Mouse (Mus musculus) limb, embryonic 12.5 days (tissue): ENCODE results near the gene Fgfr2. TPM values are rescaled to one million over a fixed set of nuclear protein-coding genes. Genes with fewer than 3 reads are reported as not detected.

Experiments used
- ATAC-seq: fragments of 200-750 bp; cut with Nextera tagmentation; 2 replicates; pipeline ENCODE4 v1.8.0; 2017; ENCODE audit warnings: low read depth, moderate TSS enrichment; ENCODE audit not compliant: insufficient number of reproducible peaks, insufficient read depth, low FRiP score, low TSS enrichment
- H3K27ac ChIP-seq: fragments of 300-500 bp; sonication (generic); 2 replicates; pipeline ENCODE4 v1.5.1; 2016; ENCODE audit warnings: mild to moderate bottlenecking, moderate library complexity
- H3K27me3 ChIP-seq: fragments of 300-500 bp; sonication (generic); 2 replicates; pipeline ENCODE4 v1.6.1; 2016; ENCODE audit warnings: mild to moderate bottlenecking, moderate library complexity
- H3K36me3 ChIP-seq: fragments of 300-500 bp; sonication (generic); 2 replicates; pipeline ENCODE4 v1.6.1; 2016; ENCODE audit warnings: mild to moderate bottlenecking, moderate library complexity
- H3K4me1 ChIP-seq: fragments of 300-500 bp; sonication (generic); replicated peaks from 2 replicates; pipeline ENCODE4 v1.6.1; 2016
- H3K4me2 ChIP-seq: fragments of 300-500 bp; sonication (generic); 2 replicates; pipeline ENCODE4 v1.6.1; 2016; ENCODE audit warnings: mild to moderate bottlenecking, moderate library complexity
- H3K4me3 ChIP-seq: fragments of 300-500 bp; sonication (generic); replicated peaks from 2 replicates; pipeline ENCODE4 v1.5.1; 2016; ENCODE audit warnings: mild to moderate bottlenecking
- H3K9ac ChIP-seq: fragments of 300-500 bp; sonication (generic); replicated peaks from 2 replicates; pipeline ENCODE4 v1.6.1; 2016; ENCODE audit warnings: mild to moderate bottlenecking, moderate library complexity
- H3K9me3 ChIP-seq: fragments of 300-500 bp; sonication (generic); 2 replicates; pipeline ENCODE4 v1.6.1; 2016; ENCODE audit warnings: mild to moderate bottlenecking, moderate library complexity
- WGBS: fragments of 180-500 bp; shearing (Covaris S2); methylation state at CpG from one replicate; pipeline ENCODE4 v1.1.7; 2016; 5-methylcytosine and 5-hydroxymethylcytosine counted together
- polyA plus RNA-seq: library from polyadenylated mRNA; unstranded; fragments of >200 nt; fragmentation: Nextera tagmentation; extraction: Ambion mirVana; gene quantifications from 2 replicates; pipeline ENCODE4 v1.2.1, GENCODE M21; 2016

Gene Fgfr2
- polyA plus RNA-seq, 1 experiment from 2014 or later: 112 TPM

- ATAC-seq: no peak
- no peak overlapping the region for H3K4me3 ChIP-seq
- H3K9me3 ChIP-seq: no peaks in the 10 kb centered on the region; the same call in 1 of the 2 replicates
- no peak overlapping the region for H3K9ac ChIP-seq
- no peak overlapping the region for H3K27ac ChIP-seq
- WGBS: 86% methylated on average over 3 of the region's 3 CpGs
- no peaks in the 10 kb centered on the region for H3K36me3 ChIP-seq
- H3K27me3 ChIP-seq: no peaks in the 10 kb centered on the region
- no peaks in the 10 kb centered on the region for H3K4me1 ChIP-seq
- H3K4me2 ChIP-seq: no peak overlapping the region
These were observed 2744.8 kb downstream of the Fgfr2 start for GRCm38 (mm10) chr7:130378308-130378707.

GRCm38 (mm10) chr7:130374311-130374710, 2748.8 kb downstream of the Fgfr2 start:
- Histone ChIP-seq H3K9ac (no peak overlapping the region), H3K4me2 (no peak overlapping the region), H3K27ac (no peak overlapping the region), H3K4me3 (no peak overlapping the region), H3K4me1 (no peaks in the 10 kb centered on the region; the same call in 1 of the 2 replicates), H3K36me3 (no peaks in the 10 kb centered on the region), H3K27me3 (no peaks in the 10 kb centered on the region), H3K9me3 (peaks cover 5% of the 10 kb centered on the region; the same call in 1 of the 2 replicates)
- WGBS: 76% methylated on average over 9 of the region's 9 CpGs
- ATAC-seq: no peak

- H3K4me1 ChIP-seq: peaks cover 21% of the 10 kb centered on the region
- H3K4me2 ChIP-seq: peak overlapping the region; percentile 38
- WGBS: 44% methylated on average over 24 of the region's 24 CpGs
- no peak overlapping the region for H3K4me3 ChIP-seq
- no peak for ATAC-seq
- H3K9ac ChIP-seq: no peak overlapping the region; the same call in 1 of the 2 replicates
- H3K36me3 ChIP-seq: no peaks in the 10 kb centered on the region
- no peak overlapping the region for H3K27ac ChIP-seq
- H3K27me3 ChIP-seq: no peaks in the 10 kb centered on the region
- H3K9me3 ChIP-seq: peaks cover 5% of the 10 kb centered on the region
These were observed 2754.1 kb downstream of the Fgfr2 start for GRCm38 (mm10) chr7:130368827-130369641.

- no peak overlapping the region for H3K4me3 ChIP-seq
- no peak overlapping the region for H3K27ac ChIP-seq
- peaks cover 5% of the 10 kb centered on the region for H3K9me3 ChIP-seq
- peaks cover 21% of the 10 kb centered on the region for H3K4me1 ChIP-seq
- no peaks in the 10 kb centered on the region for H3K27me3 ChIP-seq
- peak overlapping the region; percentile 38 for H3K4me2 ChIP-seq
- no peak overlapping the region for H3K9ac ChIP-seq
- no peak for ATAC-seq
- 46% methylated on average over 13 of the region's 13 CpGs for WGBS
- no peaks in the 10 kb centered on the region for H3K36me3 ChIP-seq
These were observed 2754.9 kb downstream of the Fgfr2 start for GRCm38 (mm10) chr7:130368036-130368826.

- H3K4me1 ChIP-seq: peaks cover 21% of the 10 kb centered on the region
- no peaks in the 10 kb centered on the region for H3K36me3 ChIP-seq
- no peak for ATAC-seq
- H3K4me2 ChIP-seq: no peak overlapping the region
- no peak overlapping the region for H3K27ac ChIP-seq
- peaks cover 5% of the 10 kb centered on the region for H3K9me3 ChIP-seq
- no peaks in the 10 kb centered on the region for H3K27me3 ChIP-seq
- H3K9ac ChIP-seq: no peak overlapping the region
- H3K4me3 ChIP-seq: no peak overlapping the region
- 43% methylated on average over 12 of the region's 12 CpGs for WGBS
These were observed 2755.7 kb downstream of the Fgfr2 start for GRCm38 (mm10) chr7:130367222-130368035.

- Histone ChIP-seq H3K27ac (no peak overlapping the region), H3K4me2 (no peak overlapping the region), H3K4me3 (no peak overlapping the region), H3K9ac (no peak overlapping the region), H3K4me1 (peaks cover 21% of the 10 kb centered on the region), H3K27me3 (no peaks in the 10 kb centered on the region), H3K9me3 (no peaks in the 10 kb centered on the region; the same call in 1 of the 2 replicates), H3K36me3 (no peaks in the 10 kb centered on the region)
- WGBS: 94% methylated on average over 10 of the region's 10 CpGs
- no peak for ATAC-seq
These were observed 2757.4 kb downstream of the Fgfr2 start for GRCm38 (mm10) chr7:130365711-130366110.

GRCm38 (mm10) chr7:130340412-130341152, 2782.6 kb downstream of the Fgfr2 start:
- Histone ChIP-seq H3K9me3 (no peaks in the 10 kb centered on the region), H3K36me3 (no peaks in the 10 kb centered on the region), H3K4me3 (no peak overlapping the region), H3K4me2 (no peak overlapping the region), H3K27me3 (no peaks in the 10 kb centered on the region), H3K4me1 (peaks cover 3% of the 10 kb centered on the region; the same call in 1 of the 2 replicates), H3K27ac (no peak overlapping the region), H3K9ac (no peak overlapping the region)
- WGBS: 84% methylated on average over 6 of the region's 6 CpGs
- no peak for ATAC-seq

- no peak for ATAC-seq
- Histone ChIP-seq H3K9me3 (no peaks in the 10 kb centered on the region), H3K27ac (no peak overlapping the region), H3K9ac (no peak overlapping the region), H3K4me1 (peaks cover 7% of the 10 kb centered on the region; the same call in 1 of the 2 replicates), H3K27me3 (no peaks in the 10 kb centered on the region), H3K36me3 (no peaks in the 10 kb centered on the region), H3K4me2 (no peak overlapping the region), H3K4me3 (no peak overlapping the region)
- WGBS: 91% methylated on average over 7 of the region's 7 CpGs
These were observed 2785.5 kb downstream of the Fgfr2 start for GRCm38 (mm10) chr7:130337601-130338000.

GRCm38 (mm10) chr7:130335440-130336051, 2787.6 kb downstream of the Fgfr2 start:
- Histone ChIP-seq H3K4me1 (peaks cover 7% of the 10 kb centered on the region; the same call in 1 of the 2 replicates), H3K4me2 (no peak overlapping the region), H3K27ac (no peak overlapping the region), H3K36me3 (no peaks in the 10 kb centered on the region), H3K9me3 (no peaks in the 10 kb centered on the region), H3K9ac (no peak overlapping the region), H3K27me3 (no peaks in the 10 kb centered on the region), H3K4me3 (no peak overlapping the region)
- 48% methylated on average over 4 of the region's 4 CpGs for WGBS
- ATAC-seq: no peak
